Mouse (Mus musculus) kidney, adult 8-10 months (tissue): ENCODE data around the gene Prr23a2.

Experiments used
- DNase-seq, 2 experiments: peaks; one replicate each; pipeline ENCODE4 v3.0.0; 2022

The Prr23a2 gene

GRCm38 (mm10) chr9:98856210-98856609 is at the start of gene Prr23a2:
Gene Prr23a2 (plus strand): TSS chr9:98856494.
- DNase-seq, result peak in 1 of 2 experiments; percentile 2

- DNase-seq, result no peak
These were observed 48.7 kb upstream of the Prr23a2 start for GRCm38 (mm10) chr9:98807631-98808030.

- peak in 1 of 2 experiments; percentile 48 for DNase-seq
These were observed 46.8 kb upstream of the Prr23a2 start for GRCm38 (mm10) chr9:98809526-98809925.

- no peak for DNase-seq
These were observed 40.2 kb upstream of the Prr23a2 start for GRCm38 (mm10) chr9:98816066-98816465.

GRCm38 (mm10) chr9:98817592-98817991 is 38.7 kb upstream of the Prr23a2 start:
- DNase-seq, result no peak

GRCm38 (mm10) chr9:98818971-98819370 is 37.3 kb upstream of the Prr23a2 start:
- DNase-seq, result no peak

- DNase-seq, result no peak
These were observed 36.8 kb upstream of the Prr23a2 start for GRCm38 (mm10) chr9:98819481-98819880.

GRCm38 (mm10) chr9:98820461-98820860 is 35.8 kb upstream of the Prr23a2 start:
- DNase-seq, result no peak

GRCm38 (mm10) chr9:98821067-98821466 is 35.2 kb upstream of the Prr23a2 start:
- DNase-seq, result no peak

GRCm38 (mm10) chr9:98823805-98824204 is 32.5 kb upstream of the Prr23a2 start:
- DNase-seq, result no peak

- no peak for DNase-seq
These were observed 26.8 kb upstream of the Prr23a2 start for GRCm38 (mm10) chr9:98829508-98829907.

GRCm38 (mm10) chr9:98837537-98838074 is 18.7 kb upstream of the Prr23a2 start:
- no peak for DNase-seq

GRCm38 (mm10) chr9:98842117-98842516 is 14.2 kb upstream of the Prr23a2 start, which contains the start of gene Prr23a1:
Gene Prr23a1 (plus strand): TSS chr9:98842503.
- no peak for DNase-seq

- peak in 1 of 2 experiments; percentile 2 for DNase-seq
These were observed 7.2 kb downstream of the Prr23a2 start for GRCm38 (mm10) chr9:98863463-98863862.

GRCm38 (mm10) chr9:98864571-98864970 is 8.3 kb downstream of the Prr23a2 start, which contains the start of gene Prr23a3:
Gene Prr23a3 (plus strand): TSS chr9:98864767.
- DNase-seq, result no peak

- DNase-seq, result no peak
These were observed 45.2 kb downstream of the Prr23a2 start for GRCm38 (mm10) chr9:98901486-98901885.

GRCm38 (mm10) chr9:98902819-98903218 is 46.5 kb downstream of the Prr23a2 start, which contains the start of gene 7420426K07Rik:
Gene 7420426K07Rik (plus strand): TSS chr9:98903119.
- no peak for DNase-seq
